Mouse (Mus musculus) lung, adult 2 months (tissue): Measurements from ENCODE around the gene Tchp.

Experiments used
- CTCF ChIP-seq: fragments of 200-500 bp; IDR thresholded peaks from 2 replicates; pipeline ENCODE4 v1.5.1; 2011; ENCODE audit warnings: mild to moderate bottlenecking, low read length, control low read depth; ENCODE audit not compliant: insufficient read depth
- POLR2A ChIP-seq: fragments of 200-500 bp; IDR thresholded peaks from 2 replicates; pipeline ENCODE4 v1.6.1; 2011; ENCODE audit warnings: low read depth, mild to moderate bottlenecking, control low read depth, low read length, borderline replicate concordance; ENCODE audit errors: extremely low read depth

- TF ChIP-seq CTCF: no peak
- TF ChIP-seq POLR2A: no peak
Observed at GRCm38 (mm10) chr5:114718483-114718882, 10.9 kb downstream of the Tchp start.
